Mouse (Mus musculus): Measurements from ENCODE around the gene Prc1. TPM values are rescaled to one million over a fixed set of nuclear protein-coding genes. Genes with fewer than 3 reads are reported as not detected.
"Not testable (repeated sequence)": the region's sequence is repeated elsewhere in the genome, so short reads cannot be mapped to it uniquely, and the experiment has no call there.

Gene Prc1
- polyA plus RNA-seq, 1 experiment, result 5.6 TPM

DNA sequence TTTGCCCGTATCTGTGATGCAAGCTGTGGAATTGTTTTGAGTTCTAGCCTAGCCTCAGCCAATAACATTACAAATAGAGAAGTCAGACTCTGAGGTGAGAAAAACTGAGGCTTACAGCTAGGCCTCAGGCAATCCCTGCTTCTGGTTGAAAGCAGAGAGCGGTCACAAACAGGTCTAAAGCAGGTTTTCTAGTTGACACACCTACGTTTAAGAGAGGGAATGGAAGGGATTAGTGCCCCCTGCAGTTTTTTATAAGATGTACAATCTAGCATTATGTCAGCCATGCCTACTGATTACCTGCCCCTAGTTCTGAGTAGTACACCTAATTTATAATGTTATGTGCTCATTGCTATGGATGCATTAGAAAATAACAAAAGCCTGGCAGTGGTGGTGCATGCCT lies 13.5 kb downstream of the Prc1 start:
- H3K36me3 ChIP-seq (replicated peaks; ENCODE audit: low read length), result peaks cover 97% of the 10 kb centered on the region
- no peaks in the 10 kb centered on the region for H3K9me3 ChIP-seq
- H3K27me3 ChIP-seq (replicated peaks), result no peaks in the 10 kb centered on the region
- H3K4me3 ChIP-seq (replicated peaks), result no peak overlapping the region
- no peak for TF ChIP-seq FLI1 (IDR thresholded peaks at IDR 0.05; ENCODE audit: low read length)
- no peak for TF ChIP-seq GATA1 (IDR thresholded peaks at IDR 0.05; ENCODE audit: borderline replicate concordance, low read length)
- H3K4me1 ChIP-seq, result no peaks in the 10 kb centered on the region

DNA sequence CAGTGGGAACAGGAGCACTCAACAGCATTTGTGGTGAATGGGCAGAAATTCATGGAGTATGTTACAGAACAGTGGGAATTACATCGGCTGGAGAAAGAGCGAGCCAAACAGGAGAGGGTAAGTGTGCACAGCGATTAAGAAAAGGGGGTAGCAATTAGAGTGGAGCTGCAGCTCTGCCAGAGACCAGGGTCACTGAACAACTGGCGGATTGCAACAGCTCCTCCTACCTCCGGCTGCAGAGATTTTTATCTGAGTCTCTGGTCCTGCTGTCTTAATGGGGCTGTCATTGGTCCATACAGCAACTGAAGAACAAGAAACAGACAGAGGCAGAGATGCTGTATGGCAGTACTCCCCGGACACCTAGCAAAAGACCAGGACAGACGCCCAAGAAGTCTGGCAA lies 16.5 kb downstream of the Prc1 start:
- TF ChIP-seq GATA1 (IDR thresholded peaks at IDR 0.05; ENCODE audit: borderline replicate concordance, low read length) (no peak), FLI1 (IDR thresholded peaks at IDR 0.05; ENCODE audit: low read length) (no peak)
- peaks cover 97% of the 10 kb centered on the region for H3K36me3 ChIP-seq (replicated peaks; ENCODE audit: low read length)

DNA sequence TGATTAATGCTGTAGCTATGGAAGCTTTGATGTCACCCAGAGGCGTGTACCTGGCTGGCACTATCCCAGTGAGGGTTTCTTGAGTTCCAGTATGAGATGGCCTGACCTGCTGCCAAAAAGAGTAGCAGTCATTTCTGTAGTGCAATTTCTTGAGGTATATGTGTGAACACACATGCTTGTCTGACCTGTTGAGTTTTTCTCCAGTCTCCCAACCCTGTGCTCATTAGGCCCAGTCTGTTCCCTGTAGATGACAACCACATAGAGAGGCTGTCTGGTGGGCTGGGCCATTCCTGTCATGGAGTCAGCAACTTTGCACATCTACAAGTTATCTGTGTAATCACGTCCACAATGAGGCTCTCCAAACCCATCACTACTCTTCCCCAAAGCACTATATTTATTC lies 21.5 kb downstream of the Prc1 start:
- H3K4me3 ChIP-seq (replicated peaks), result no peak overlapping the region
- peaks cover 92% of the 10 kb centered on the region for H3K36me3 ChIP-seq (replicated peaks; ENCODE audit: low read length)
- H3K27me3 ChIP-seq (replicated peaks), result no peaks in the 10 kb centered on the region
- peaks cover 12% of the 10 kb centered on the region for H3K4me1 ChIP-seq
- no peaks in the 10 kb centered on the region for H3K9me3 ChIP-seq
- TF ChIP-seq GATA1 (IDR thresholded peaks at IDR 0.05; ENCODE audit: borderline replicate concordance, low read length) (no peak), FLI1 (IDR thresholded peaks at IDR 0.05; ENCODE audit: low read length) (no peak)

More for the DNA sequence above, 16.5 kb downstream of the Prc1 start:
- H3K4me3 ChIP-seq (replicated peaks), result no peak overlapping the region
- peaks cover 4% of the 10 kb centered on the region; the same call in 1 of the 2 replicates for H3K4me1 ChIP-seq
- no peaks in the 10 kb centered on the region for H3K27me3 ChIP-seq (replicated peaks)
- H3K9me3 ChIP-seq, result no peaks in the 10 kb centered on the region

DNA sequence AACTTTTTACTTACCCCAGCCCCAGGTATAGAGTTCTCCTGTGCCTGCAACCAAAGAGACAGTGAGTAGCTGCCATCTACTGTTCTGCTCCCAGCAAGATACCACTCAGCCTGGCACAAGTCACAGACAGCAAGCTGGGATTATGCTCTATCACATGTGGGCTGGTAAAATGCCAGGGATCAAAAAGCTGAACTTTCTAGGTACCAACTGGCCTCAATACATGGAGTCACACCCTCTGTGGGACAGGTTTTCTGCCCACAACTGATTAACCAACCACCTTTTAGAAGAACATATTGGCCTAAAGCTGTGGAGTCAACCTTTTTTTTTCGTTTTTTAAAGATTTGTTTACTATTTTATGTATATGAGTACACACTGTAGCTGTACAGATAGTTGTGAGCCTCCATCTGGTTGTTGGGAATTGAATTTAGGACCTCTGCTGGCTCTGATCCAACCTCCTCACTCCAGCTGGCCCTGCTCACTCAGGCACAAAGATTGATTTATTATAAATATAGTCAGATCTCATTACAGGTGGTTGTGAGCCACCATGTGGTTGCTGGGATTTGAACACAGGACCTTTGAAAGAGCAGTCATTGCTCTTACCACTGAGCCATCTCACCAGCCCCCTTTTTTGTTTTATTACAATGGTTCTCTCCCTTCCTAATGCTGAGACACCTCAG lies 23.3 kb downstream of the Prc1 start:
- no peak for TF ChIP-seq GATA1 (IDR thresholded peaks at IDR 0.05; ENCODE audit: borderline replicate concordance, low read length)
- TF ChIP-seq FLI1 (IDR thresholded peaks at IDR 0.05; ENCODE audit: low read length), result no peak
- peaks cover 78% of the 10 kb centered on the region for H3K36me3 ChIP-seq (replicated peaks; ENCODE audit: low read length)
- H3K4me1 ChIP-seq, result peaks cover 19% of the 10 kb centered on the region
- H3K27me3 ChIP-seq (replicated peaks), result no peaks in the 10 kb centered on the region
- H3K4me3 ChIP-seq (replicated peaks), result no peak overlapping the region
- H3K9me3 ChIP-seq, result no peaks in the 10 kb centered on the region

DNA sequence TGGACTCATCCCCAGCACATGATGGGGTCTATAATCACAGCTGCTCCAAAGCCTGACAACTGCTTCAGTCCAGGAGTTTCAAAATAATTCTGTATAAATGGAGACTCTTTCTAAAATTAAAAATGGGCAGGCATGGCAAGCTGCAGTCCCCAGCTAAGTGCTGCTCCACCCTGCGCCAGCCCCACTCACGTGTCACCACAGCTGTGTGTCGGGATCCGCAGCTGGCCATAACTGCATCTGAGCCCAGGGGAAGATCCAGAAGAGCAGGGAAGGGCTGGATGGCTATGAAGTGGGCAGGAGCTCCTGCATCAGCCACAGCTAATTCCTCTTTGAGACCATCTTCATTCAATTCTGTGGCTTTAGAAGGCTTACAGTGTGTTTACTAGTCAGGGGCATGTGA lies 24.4 kb downstream of the Prc1 start:
- Histone ChIP-seq H3K4me1 (peaks cover 29% of the 10 kb centered on the region), H3K9me3 (no peaks in the 10 kb centered on the region), H3K27me3 (replicated peaks) (no peaks in the 10 kb centered on the region), H3K36me3 (replicated peaks; ENCODE audit: low read length) (peaks cover 67% of the 10 kb centered on the region), H3K4me3 (replicated peaks) (no peak overlapping the region)
- TF ChIP-seq GATA1 (IDR thresholded peaks at IDR 0.05; ENCODE audit: borderline replicate concordance, low read length) (no peak), FLI1 (IDR thresholded peaks at IDR 0.05; ENCODE audit: low read length) (no peak)

DNA sequence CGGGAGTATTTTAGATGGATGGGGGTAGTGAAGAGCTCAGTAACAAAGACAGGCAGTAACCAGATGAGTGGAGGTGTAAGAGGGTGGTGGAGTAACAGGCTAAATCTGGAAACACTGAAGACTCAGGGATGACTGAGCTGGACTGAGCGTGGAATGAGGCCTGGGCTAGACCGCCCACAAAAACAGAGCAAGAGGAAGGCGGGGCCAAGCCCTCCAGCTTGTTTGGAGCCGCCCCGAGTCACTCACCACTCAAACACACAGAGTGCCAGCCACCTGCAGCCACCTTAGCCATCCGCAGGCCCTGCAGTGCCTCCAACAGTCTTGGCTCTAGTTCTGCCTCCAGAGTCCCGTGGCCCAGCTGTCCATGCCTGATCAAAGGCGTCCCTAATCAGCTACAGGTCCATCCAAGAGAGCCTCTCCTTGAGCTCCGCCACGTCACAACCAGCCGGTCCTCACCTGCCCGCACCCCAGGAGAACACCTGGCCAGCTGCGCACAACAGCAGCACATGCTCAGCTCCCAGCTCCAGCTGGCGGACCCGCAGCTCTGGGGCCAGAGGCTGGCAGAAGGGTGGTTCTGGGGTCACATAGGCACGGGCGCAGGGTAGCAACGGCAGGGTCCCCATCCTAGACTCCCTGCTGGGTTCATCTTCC lies 25.7 kb downstream of the Prc1 start:
- no peak overlapping the region for H3K4me3 ChIP-seq (replicated peaks)
- H3K9me3 ChIP-seq, result no peaks in the 10 kb centered on the region
- H3K4me1 ChIP-seq, result peaks cover 27% of the 10 kb centered on the region
- TF ChIP-seq FLI1 (IDR thresholded peaks at IDR 0.05; ENCODE audit: low read length) (no peak), GATA1 (IDR thresholded peaks at IDR 0.05; ENCODE audit: borderline replicate concordance, low read length) (no peak)
- no peaks in the 10 kb centered on the region for H3K27me3 ChIP-seq (replicated peaks)
- peaks cover 56% of the 10 kb centered on the region for H3K36me3 ChIP-seq (replicated peaks; ENCODE audit: low read length)

DNA sequence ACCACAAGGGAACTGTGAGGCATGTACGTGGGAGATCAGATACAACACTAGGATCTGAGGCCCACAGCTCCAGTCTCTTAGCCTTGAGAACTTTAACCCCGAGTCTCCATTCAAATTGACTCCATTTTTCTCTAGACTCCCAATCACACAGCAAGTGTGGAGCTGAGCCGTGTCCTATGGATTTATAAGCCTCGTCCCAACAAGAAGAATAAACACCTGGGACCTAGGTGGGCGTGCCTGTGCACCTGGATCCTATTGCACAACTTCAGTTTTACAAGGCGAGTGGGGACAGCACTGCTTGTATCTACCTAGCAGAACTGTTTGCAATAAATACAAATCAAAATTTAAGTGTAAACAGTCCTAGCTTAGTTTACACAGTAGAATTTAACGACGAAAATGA lies 29.1 kb downstream of the Prc1 start:
- Histone ChIP-seq H3K4me1 (peaks cover 56% of the 10 kb centered on the region), H3K9me3 (no peaks in the 10 kb centered on the region), H3K36me3 (replicated peaks; ENCODE audit: low read length) (peaks cover 63% of the 10 kb centered on the region), H3K4me3 (replicated peaks) (peak overlapping the region; percentile 98), H3K27me3 (replicated peaks) (no peaks in the 10 kb centered on the region)
- TF ChIP-seq FLI1 (IDR thresholded peaks at IDR 0.05; ENCODE audit: low read length) (no peak), GATA1 (IDR thresholded peaks at IDR 0.05; ENCODE audit: borderline replicate concordance, low read length) (no peak)

DNA sequence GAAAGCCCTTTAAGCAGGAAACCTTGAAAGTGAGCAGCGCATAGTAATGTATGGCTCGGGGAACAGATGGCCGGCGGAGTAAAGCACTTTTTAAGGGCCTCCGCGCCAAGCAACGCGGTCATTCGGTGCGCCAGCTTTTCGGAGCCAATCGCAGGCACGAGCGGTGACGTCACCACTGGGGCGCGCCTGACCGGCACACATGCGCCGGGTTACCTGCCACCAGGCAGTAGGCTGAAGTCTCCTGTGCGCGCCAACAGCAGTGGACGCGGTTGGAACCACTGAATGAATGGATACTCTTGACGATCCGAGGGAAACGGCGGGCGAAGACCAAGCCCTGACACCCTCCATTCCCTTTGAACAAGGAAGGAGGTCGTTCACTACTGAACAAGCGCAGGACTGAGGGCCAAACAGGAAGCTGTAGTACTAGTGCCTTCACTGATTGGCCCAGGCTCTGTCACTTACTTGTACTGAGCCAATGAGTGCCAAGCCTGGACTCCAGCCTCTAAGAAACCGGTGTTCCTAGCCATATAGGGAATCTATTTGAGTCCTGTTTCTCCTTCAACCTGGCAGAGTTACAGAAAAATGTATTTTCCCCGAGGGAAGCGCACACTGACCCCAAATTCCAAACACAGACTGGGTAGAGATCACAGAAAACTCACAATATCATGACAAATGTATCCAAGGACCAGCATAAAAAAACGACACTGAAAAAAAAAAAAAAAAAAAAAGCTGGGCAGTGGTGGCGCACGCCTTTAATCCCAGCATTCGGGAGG lies 30.0 kb downstream of the Prc1 start, which contains the start of gene Rccd1:
Rccd1 (minus strand) TSS at position 412 of the 773 bp plus-strand sequence.
- TF ChIP-seq GATA1 (IDR thresholded peaks at IDR 0.05; ENCODE audit: borderline replicate concordance, low read length), result no peak
- TF ChIP-seq FLI1 (IDR thresholded peaks at IDR 0.05; ENCODE audit: low read length), result no peak
- H3K36me3 ChIP-seq (replicated peaks; ENCODE audit: low read length), result peaks cover 64% of the 10 kb centered on the region
- H3K27me3 ChIP-seq (replicated peaks), result no peaks in the 10 kb centered on the region
- no peaks in the 10 kb centered on the region for H3K9me3 ChIP-seq
- H3K4me1 ChIP-seq, result peaks cover 52% of the 10 kb centered on the region
- H3K4me3 ChIP-seq (replicated peaks), result peak within 1 kb of the TSS; percentile 98

DNA sequence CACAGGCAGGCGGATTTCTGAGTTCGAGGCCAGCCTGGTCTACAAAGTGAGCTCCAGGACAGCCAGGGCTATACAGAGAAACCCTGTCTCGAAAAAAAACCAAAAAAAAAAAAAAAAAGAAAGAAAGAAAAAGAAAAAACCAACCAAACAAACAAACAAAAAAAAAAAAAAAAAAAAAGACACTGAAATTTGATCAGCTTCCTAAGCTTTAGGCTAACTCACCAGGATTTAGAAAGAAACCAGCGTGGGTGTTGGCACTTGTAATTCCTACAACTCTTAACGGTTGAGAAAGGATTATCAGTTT lies 30.5 kb downstream of the Prc1 start:
- Histone ChIP-seq H3K36me3 (replicated peaks; ENCODE audit: low read length) (peaks cover 64% of the 10 kb centered on the region), H3K4me1 (peaks cover 52% of the 10 kb centered on the region)
- not testable (repeated sequence) for H3K27me3 ChIP-seq (replicated peaks); H3K4me3 ChIP-seq (replicated peaks); H3K9me3 ChIP-seq

DNA sequence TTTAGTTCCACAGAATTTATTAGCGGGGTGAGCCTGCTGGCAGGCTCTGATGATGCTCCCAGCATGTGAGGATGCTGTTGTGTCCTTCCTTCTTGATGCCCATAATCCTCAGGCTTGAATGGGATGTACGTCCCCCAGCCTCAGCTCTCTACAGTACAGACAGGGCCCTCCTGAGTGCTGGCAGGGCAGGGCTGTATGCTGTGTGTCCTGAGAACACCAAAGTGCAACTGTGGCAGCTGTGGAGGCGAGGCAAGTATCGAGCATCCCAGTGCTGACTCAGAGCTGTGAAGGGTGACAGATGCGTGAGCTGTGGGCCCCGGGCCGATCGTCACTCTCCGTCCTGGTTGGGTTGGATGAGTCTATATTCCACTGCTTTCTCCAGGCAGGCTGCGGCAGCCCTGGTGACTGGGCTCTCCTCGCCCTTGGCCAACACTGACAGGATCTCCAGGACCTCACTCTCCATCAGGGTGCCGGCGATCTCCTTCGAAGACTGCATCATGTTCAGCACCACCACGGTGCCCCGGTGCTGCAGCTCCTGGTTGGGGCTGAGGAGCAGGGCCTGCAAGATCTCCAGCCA lies 31.1 kb downstream of the Prc1 start:
- Histone ChIP-seq H3K4me1 (peaks cover 47% of the 10 kb centered on the region), H3K9me3 (no peaks in the 10 kb centered on the region), H3K27me3 (replicated peaks) (no peaks in the 10 kb centered on the region), H3K4me3 (replicated peaks) (peak overlapping the region; percentile 56), H3K36me3 (replicated peaks; ENCODE audit: low read length) (peaks cover 64% of the 10 kb centered on the region)
- no peak for TF ChIP-seq GATA1 (IDR thresholded peaks at IDR 0.05; ENCODE audit: borderline replicate concordance, low read length)
- TF ChIP-seq FLI1 (IDR thresholded peaks at IDR 0.05; ENCODE audit: low read length), result no peak
